Mouse (Mus musculus): ENCODE results near the gene Ccdc122.

Gene Ccdc122

DNA sequence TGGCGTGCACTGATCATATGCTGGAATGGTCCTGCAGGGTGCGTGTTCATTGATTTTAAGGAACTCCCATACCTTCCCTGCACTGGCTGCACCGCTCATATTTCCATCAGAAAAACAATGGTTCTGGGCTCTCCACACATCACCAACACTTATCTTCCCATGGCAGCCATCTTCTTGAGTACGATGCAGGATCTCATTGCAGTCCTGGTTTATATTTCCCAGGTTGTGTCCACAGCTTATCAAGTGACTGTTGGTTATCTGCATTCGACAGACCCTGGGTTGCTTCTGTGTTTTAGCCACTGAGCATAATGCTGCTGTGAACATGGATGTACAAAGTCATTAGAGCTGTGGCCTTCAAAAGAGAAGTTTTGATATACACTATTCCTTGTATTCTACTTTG lies 94.0 kb downstream of the Ccdc122 start:
- DNase-seq (ENCODE audit: low spot score), result no peak

DNA sequence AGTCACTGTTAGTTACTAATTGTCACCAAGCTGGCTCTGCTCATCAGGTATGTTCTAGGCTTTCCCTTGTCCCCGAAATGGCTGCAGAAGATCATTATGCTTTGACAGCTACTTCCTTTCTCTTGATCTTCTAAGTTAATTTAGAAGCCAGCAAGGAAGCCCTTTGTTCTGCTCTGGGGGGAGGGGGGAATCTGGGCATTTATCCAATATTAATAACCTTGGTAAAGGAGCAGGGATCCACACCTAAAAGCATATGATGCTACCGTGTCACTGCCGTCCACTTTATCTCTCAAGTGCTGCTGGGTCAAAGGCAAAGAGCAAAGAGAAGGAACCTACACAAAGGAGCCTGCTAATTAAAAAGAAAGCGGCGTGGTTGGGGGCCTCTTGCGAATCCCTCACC lies 100.4 kb downstream of the Ccdc122 start:
- DNase-seq (ENCODE audit: low spot score), result no peak

- DNase-seq (ENCODE audit: low spot score), result peak; percentile 83
These were observed 105.0 kb downstream of the Ccdc122 start for GRCm38 (mm10) chr14:77141324-77142282.

GRCm38 (mm10) chr14:77145103-77145502 lies 108.5 kb downstream of the Ccdc122 start:
- no peak for DNase-seq (ENCODE audit: low spot score)

GRCm38 (mm10) chr14:77147635-77148034 lies 111.1 kb downstream of the Ccdc122 start:
- DNase-seq (ENCODE audit: low spot score), result no peak

DNA sequence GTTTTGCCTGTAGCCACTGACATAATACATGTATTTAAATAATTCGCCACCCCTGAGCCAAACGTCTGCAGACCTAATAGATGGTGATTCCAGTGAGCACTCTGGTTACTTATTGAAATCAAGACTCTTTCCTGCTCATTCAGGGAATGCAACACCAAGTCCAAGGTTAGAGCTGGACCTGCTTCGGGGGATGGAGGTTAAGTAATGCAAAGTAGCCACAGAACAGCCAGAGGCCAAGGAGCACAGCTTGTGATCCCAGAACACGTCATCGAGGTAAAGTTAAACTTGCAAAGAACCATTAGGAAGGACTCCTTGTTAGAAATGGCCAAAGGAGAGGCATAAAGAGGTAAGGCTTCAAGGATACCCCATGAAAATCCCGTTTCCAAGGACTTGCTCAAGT lies 114.0 kb downstream of the Ccdc122 start:
- DNase-seq (ENCODE audit: low spot score), result no peak

GRCm38 (mm10) chr14:77151431-77151830 lies 114.9 kb downstream of the Ccdc122 start:
- DNase-seq (ENCODE audit: low spot score), result no peak

DNA sequence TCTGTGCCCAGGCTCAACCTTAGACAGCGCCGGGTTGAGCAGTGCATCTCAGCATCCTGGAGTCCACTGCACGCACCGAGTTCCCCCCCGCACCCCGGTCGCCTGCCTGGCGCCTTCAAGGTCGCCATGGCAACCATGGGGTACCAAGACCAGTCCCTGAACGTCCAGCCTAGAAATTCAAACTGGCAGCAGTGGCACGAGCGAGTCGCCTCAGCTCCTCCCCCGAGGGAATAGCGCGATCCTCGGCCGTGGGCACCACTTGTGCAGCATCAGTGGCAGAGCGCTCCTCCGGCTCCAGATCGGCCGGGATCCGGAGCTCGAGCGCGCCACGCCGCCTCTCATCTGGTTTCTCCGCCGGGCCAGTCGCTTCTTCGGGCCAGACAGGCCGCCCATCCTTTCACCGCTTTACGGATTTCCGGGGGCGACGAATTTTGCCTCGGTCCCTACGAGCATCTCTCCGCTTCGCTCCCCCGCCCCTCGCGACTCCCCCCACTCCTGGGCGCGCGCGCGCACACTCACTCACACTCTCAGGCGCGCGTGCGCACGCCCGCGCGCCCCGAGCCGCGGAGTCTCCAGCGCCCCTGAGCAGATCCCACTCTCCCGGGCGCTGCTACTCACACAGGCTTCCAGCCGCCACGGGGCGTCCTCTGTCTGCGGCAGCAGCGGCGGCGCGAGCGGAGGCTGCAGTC lies 119.8 kb downstream of the Ccdc122 start, which contains the start of gene Enox1:
TSS of gene Enox1 (plus strand) at position 542 of the 689 bp plus-strand sequence.
- peak; percentile 42 for DNase-seq (ENCODE audit: low spot score)

DNA sequence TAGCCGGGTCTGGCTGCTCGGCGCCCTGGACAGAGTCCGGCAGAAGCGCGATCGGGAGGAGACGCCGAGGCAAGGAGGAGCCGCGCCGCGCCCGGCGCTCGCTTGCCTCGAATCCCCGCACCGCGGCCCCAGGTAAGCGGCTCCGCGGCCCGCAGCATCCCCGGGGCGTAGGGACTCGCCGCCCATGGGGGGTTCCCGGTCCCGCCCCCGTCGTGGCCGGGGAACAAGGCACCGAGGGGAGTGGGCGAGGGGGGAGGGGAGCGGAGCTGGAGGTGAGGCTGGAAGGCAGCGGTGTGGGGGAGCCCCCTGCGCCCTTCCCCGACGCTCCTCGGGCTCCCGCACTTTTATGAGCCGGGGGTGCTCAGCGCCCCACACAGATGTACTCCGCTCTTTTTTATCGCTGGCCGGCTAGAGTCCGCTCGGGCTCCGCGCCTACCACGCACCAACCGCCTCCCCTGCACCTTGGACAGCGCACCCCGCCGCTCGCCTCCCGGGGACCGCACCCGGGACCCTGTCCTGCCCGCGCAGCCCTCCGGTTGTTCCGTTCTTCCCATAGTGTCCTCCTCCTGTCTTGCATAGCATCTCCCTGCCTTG lies 120.4 kb downstream of the Ccdc122 start:
- peak; percentile 11 for DNase-seq (ENCODE audit: low spot score)

GRCm38 (mm10) chr14:77157505-77157911 lies 120.9 kb downstream of the Ccdc122 start:
- peak; percentile 61 for DNase-seq (ENCODE audit: low spot score)

- no peak for DNase-seq (ENCODE audit: low spot score)
These were observed 122.8 kb downstream of the Ccdc122 start for GRCm38 (mm10) chr14:77159397-77159796.

Data from urinary bladder, postnatal 14 days (tissue).